Mouse (Mus musculus) frontal cortex, postnatal 36 days (tissue): ENCODE results near the gene Olfr133.
"Not testable (repeated sequence)": the region's sequence is repeated elsewhere in the genome, so short reads cannot be mapped to it uniquely, and the experiment has no call there.

Experiments used
- DNase-seq, 2 experiments: peaks; one replicate each; pipeline ENCODE4 v3.0.0; 2022; ENCODE audit warnings: low spot score in 2 of 2

Gene Olfr133

DNA sequence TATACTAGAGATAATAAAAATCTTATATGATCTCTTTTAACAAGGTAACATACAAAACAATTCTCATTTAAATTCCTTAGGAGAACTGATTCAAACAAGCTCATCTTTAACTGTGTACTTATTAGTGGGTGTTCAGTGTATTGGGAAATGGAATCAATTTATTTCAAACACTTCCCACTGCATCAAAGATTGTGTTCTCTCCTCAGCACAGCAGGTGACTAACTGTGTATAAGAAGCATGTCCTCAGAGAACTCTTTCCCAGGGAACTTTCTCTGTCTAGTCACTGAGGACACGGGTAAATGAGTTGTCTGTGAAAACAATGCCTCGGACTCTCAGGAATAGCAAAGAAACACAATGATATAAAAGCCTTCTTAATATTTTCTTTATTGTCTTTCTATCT lies at the start of gene Olfr133:
Gene Olfr133, plus strand, starts transcription at position 301 of the 400 bp plus-strand sequence.
- DNase-seq = no peak

DNA sequence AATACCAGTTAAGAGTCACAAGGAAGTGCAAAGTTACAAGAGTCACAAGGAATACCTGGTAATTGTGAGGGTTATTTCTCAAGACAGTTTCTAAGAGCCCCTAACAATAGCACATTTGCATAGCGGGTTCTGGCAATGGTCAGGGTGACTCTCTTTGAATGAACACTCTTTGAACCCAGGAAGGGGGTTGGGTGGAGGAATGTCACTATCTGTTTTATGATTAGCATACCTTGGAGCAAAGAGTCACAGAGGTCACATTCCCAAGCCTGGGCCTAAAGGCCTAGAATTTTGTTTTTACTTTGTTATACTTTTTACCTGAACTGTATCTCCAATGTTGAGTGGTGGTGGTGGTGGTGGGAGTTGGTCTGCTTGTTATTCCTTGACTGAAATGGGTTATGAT lies 20.9 kb upstream of the Olfr133 start:
- DNase-seq = not testable (repeated sequence)

DNA sequence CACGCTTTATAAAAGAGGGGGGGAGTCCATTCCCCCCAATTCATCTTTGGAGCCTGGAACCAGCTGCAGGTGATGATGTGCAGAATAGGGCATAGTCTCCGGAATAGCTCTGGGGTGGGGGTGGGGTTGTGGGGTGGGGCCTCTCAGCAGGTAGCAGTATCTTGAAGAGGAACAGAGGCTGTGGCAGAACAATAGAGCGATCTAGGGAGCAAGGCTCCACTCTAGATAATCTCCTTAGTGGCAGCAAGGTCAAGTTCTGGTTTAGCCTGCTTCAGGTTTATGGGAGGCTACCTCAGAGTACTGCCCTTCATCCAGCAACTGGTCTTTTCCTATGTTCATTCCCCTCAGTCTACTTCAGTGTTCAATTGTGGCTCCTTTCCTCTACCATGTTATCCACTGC lies 19.7 kb upstream of the Olfr133 start:
- not testable (repeated sequence) for DNase-seq

DNA sequence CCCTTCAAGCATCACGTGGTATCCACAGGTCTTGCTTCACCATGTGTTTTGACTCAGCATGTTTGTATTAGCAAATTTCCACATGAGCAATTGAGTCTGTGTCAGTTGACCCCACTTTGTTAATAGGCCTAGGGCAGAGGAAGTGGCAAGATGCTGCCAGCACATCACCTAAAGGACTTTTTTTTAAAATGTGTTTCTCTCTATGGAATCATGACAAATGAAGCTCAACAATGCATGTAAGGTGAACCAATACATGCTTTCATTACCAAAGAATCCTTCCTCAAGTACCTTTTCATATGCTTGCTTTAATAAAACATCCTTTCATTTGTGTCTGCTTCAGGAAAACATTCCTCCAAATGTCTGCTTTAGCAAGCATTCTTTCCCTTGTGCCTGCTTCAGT lies 10.7 kb upstream of the Olfr133 start, which contains the start of gene Olfr132:
Gene Olfr132, minus strand, starts transcription at position 101 of the 400 bp plus-strand sequence.
- DNase-seq = no peak

DNA sequence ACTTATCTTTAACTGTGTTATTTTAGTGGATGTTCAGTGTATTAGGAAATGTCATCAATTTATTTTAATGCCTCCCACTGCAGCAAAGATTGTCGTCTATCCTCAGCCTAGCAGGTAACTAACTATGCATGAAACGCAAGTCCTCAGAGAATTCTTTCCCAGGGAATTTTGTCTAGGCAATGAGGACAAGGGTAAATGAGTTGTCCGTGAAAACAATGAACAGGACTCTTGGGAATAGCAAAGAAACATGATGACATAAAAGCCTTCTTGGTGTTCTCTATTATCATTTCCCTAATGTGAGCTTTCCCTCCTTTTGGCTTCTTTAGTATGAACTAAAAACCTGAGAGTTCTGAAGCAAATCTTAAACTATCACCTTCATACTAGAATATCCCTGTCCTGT lies 26.0 kb downstream of the Olfr133 start, which contains the start of gene Olfr134:
Gene Olfr134, plus strand, starts transcription at position 301 of the 400 bp plus-strand sequence.
- DNase-seq = no peak
